Mouse (Mus musculus) yolk sac, embryonic 10.5 days (tissue): ENCODE results near the gene Hoxd10.
A peak's percentile ranks its signal among the peaks of the same experiment; 100 is the strongest.

Experiments used
- DNase-seq: peaks from one replicate; pipeline ENCODE4 v3.0.0-alpha.2; 2017; ENCODE audit warnings: low spot score

Hoxd10 gene

DNA sequence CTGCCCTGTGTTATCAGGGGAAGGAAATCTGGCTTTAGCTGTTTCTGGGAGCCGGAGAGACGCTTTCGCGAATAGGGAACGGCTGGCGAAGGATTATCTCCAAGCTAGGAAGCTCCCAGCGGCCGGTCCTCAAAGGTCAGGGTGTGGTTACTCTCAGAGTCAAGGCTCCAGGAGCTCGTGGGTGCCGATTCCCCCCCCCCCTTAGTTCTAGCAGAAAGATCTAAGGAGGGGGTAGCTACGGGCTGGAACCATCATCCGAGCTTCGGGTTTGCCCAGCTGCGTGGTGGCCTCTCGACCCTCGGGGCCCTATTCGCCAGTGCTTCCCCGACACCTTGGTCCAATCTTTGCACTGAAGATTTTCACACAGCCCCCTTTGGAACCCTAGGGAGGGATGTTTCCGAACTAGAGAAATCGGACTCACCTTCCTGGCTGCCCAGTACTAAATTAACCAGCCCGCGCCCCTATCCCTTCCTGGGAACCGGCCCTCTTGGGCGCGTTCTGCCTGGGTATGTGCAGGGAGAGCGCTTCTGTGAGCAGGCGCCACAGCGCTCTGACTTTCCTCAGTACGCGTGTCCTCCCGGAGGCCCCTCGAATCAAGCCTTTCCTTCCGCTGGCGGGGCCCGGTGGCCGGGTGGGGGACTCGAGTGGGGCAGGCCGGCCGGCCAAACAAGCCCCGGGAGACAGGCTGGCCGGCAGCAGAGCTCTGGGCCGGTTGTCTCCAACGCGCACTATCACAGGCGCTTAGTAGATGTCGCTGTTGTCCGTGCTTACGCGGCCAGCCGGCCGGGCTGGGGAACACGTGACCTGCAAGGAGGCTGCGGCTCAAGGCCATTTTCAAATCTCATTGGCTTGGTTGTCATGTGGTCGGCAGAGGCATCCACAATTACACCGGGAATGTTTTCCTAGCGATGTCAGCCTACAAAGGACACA lies at the start of gene Hoxd10:
Hoxd10 (plus strand) TSS at position 903 of the 930 bp plus-strand sequence.
- peak; percentile 75 for DNase-seq

DNA sequence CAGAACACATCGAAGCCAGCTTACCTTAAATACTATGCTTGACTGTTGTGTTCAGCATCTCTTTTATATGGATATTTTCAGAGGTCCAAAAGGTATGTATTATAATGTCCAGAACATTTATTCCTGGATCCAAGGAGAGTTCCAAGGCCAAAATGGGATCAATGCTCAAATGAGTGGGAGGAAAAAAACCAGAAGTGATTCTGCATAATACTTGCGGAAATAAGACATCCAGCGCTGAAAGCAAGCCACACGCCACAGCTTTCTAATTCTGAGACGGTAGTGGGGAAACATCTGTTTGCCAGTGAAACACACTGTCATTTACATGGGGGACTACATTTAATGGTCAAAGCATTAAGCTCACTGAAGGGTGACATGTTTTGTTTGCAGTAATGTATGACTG lies 49.3 kb upstream of the Hoxd10 start:
- no peak for DNase-seq

DNA sequence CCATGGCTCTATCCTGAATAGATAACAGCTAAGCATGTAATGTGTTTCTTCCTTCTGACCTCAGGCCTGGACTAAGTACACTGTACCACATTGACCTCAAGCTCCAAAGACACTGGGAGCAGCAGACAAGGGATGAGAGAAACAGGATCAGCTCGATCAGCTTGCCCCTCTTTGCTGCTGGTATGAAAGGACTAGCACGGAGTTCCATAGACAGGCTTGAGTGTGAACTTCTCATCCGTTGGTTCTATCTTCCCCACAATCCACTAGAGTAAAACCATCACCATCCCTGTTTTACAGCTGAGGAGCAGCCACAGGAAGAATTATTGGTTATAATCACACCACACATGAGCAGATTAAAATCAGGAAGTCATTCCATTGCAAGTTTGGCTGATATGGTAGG lies 46.1 kb upstream of the Hoxd10 start:
- DNase-seq: no peak

DNA sequence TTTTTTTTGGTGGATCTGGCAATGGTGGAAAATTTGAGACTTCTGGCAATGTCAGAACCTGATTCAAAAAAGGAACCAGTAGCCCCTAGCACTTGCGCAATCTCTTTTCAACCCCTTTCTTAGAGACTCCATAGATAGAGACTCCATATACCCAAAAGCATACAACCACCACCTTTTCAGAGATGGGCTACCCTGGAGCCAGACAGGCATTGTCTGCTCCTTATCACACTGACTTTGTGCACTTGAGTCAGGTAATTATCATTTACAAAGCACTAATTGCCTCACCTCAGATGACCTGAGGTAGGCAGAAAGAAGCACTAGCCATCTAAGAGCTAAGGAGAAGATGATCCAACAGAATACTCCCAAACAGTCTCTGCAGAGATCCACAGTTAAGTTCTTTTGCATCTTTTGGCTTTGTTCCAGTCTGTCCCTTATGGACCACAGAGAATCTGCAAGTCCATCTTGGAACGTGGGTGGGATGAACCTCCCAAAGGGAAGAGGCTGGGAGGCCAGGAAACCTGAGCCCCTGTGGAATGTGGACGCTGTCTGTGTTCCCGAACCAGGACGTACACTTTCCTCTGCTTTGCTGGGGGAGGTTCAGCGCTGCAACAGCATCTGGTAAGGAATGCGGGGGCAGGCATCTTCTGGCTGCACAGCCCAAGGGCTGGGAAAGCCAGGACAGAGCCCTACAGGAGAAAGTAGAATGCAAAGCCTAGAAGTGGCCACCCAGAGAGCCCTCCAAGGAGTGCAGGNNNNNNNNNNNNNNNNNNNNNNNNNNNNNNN lies 44.5 kb upstream of the Hoxd10 start:
- DNase-seq: no peak

DNA sequence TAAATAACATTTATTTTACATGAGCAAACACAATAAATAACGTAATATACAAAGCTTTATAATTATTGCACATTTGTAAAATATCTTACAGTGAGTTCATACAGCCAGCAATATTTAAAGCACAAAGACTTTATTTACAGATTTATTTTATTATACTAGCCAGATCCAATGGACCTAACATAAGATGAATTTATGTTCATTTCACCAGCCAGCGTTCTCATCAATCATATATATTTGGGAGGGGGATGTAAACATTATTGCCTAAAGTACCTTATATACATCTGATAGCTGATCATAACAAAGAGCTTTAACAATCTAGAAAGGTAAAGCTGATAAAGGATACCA lies 38.8 kb upstream of the Hoxd10 start:
- DNase-seq: no peak

DNA sequence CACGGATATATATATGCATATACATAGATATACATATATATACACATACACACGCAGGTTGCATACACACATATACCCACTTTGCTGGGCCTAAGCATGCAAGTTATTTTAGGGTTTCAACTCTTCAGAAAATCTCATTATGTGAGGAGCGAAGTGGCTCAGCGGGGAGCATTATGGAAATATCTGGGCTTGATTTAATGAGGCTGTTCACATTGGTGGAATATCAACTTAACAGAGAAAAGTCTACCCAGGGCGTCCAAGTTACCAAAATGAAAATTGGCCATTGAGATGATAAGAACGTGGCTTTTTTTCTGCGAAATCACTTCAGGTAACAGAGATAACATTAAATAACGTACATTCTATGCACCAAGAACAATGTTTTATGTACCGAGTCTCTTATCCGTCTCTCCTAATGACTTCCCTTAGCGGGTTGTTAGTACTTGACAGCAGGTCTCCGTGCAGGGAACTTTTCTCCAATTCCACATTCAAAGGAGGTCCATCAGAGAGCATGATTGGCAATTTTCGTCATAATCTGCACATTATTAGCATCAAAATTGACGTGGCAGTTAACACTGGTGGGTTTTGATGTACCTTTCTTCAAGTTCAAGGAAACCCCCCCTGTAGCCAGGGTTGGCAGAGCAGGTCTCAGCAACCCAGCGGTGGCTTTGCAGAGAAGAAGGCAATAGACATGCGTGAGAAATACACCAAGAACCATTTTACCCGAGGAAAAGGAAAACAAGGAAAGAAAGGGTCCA lies 37.8 kb upstream of the Hoxd10 start:
- DNase-seq: no peak

DNA sequence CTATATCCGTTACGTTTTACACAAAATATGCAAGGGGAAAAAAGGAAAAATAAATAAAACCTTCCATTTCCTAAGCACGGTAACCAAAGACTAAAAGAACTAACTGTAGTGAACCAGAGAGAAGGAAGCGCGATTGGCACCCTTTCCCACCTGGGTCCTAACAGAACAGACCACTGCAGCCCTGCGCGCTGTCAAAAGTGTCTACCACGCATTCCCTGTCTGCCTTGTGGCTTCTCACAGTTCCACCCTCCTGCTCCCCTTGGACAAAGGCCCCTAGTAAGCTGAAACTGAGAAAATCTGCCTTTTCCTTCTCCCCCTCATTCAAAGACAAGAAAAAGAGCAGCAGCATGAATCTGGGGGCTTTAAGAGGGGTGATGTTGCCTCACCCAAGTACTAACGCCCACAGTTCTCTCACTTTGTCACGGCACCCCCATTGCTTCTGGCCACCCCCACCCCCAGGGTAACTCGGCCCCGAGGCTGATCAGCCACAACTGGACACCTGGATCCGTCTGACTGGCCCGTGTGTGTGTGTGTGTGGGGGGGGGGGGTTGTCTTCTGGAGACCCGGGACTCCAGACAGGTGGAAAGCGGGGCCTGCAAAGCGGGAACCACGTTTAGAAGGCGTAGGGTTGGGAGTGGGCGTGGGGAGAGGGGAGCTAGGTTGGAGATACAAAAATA lies 36.8 kb upstream of the Hoxd10 start:
- no peak for DNase-seq

DNA sequence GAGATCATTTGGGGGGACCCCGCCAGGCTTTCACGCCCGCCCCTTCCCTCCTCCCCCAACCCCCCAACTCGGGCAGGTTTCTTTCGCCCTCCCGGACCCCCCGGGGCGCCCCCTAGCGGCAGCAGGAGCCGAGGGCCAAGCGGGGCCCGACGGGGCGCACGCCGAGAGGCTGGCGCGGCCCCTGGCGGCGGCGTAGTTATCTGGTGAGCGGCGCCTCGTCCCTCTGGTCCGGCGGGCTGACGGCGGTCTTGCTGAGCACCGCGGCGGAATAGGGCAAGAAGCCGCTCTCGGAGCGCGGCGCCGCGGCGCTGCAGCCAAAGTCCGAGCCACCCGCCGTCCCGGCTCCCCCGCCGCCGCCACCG lies 36.3 kb upstream of the Hoxd10 start:
- DNase-seq: peak; percentile 8

DNA sequence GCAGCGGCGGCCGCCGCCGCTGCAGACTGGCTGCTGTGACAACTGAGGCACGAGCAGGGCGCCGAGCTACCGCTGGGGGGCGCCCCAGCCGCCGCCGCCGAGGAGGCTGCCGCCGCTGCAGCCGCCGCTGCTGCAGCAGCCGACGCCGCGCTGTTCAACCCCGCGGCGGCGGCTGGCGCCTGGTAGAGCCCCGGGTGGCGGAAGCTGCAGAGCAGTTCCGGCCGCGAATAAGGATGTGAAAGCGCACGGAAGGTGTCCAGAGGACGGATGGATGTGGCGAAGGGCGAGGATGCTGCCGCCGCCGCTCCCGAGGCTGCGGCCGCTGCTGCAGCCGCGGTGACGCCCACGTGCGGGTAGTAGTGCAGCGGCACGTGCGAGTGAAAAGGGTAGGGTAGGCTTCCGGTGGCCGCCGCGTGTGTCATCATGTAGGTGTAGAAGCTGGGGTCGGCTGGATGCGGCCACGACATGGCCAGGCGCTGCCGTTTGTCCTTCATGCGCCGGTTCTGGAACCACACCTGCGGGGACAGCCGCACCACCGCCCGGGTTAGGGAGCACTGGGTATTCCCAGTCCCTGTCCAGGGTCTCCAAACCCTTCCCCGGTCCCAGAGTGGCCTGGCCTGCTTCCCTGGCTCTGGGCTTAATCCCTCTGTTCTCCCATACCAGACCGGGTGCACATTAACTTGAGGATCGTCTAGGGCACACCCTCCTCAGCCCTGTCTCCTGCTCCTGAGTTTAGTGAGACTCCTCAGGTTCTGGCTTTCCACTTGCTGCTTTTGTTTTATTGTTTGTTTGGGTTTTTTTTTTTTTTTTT lies 35.7 kb upstream of the Hoxd10 start:
- DNase-seq: peak; percentile 34

DNA sequence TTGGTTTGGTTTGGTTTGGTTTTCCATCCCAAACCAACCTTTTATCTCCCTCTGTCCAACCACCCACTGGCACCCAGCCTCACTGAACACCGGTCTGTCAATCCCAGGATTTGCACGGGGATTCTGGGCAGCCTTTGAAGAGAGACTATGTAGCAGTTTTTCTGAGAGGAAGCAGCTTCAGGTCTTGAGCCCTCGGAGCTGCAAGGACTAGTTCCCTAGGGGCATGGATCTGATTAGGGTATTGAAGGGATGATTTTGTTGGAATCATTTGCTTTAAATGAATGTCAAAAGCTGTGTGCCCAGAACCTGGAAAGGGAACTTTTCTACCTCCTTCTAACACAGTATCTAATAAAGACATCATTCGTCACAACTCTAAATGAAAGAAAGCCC lies 35.1 kb upstream of the Hoxd10 start:
- peak; percentile 6 for DNase-seq

DNA sequence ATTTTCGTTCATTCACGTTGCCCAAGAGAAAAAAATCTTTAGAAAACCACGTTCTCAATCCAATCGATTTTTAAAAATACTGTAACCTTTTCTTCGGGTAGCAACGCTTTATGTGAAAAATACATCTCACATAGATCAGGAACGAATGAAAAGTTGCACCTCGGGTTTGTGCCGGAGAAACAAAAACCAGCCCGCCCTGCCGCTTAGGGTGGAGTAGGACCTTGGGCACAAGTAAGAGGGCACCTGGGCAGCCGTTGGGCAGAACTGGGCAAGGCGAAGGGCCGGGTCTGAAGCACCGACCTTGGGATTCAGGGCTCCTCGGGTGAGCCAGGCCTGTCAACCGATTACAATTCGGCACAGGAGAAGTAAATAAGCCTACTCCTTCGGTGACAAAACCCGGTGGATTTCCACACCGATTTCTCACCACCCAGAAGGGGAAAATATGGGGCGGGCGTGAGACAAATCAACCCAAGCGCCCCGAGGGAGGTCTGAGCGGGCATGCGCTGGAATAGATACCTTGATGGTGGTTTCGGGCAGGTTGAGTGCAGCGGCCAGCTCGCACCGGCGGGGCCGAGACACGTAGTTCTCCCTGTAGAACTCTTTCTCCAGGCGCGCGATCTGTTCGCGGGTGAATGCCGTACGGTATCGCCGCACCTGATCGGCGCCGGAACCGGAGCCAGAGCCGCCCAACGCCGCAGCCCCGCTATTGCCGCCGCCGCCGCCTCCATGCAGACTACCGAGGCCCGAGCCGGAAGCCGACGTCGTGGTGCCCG lies 34.3 kb upstream of the Hoxd10 start:
- peak; percentile 29 for DNase-seq

DNA sequence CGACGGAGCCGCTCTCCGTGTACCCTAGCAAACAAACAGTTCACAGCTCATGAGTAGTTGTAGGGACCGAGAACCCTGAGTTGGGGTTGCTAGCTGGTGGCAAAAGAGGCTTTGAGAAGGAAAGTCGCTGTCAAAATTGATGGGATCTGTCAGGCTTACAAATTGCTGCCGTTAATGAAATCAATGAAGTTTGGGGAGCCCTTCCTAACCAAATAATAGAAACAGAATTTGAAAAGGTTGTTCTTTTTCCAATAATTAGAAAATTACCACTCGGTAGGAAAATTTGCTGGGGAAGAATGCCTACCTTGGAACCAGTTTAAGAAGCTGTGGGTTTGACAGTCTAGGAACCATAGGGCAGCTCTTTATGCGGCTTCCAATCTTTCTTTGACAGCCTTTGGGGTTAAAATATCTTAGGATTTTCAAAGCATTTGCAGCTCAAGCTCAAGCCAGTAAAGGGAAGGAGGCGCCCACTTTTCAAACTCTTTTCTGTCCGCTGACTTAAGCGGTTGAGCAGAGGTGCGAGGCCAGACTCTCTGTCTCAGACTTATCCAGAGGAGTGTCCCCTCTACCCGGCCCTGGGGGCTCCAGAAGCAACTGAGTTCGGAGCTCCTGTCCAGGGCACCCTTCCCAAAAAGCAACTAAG lies 33.6 kb upstream of the Hoxd10 start:
- no peak for DNase-seq

DNA sequence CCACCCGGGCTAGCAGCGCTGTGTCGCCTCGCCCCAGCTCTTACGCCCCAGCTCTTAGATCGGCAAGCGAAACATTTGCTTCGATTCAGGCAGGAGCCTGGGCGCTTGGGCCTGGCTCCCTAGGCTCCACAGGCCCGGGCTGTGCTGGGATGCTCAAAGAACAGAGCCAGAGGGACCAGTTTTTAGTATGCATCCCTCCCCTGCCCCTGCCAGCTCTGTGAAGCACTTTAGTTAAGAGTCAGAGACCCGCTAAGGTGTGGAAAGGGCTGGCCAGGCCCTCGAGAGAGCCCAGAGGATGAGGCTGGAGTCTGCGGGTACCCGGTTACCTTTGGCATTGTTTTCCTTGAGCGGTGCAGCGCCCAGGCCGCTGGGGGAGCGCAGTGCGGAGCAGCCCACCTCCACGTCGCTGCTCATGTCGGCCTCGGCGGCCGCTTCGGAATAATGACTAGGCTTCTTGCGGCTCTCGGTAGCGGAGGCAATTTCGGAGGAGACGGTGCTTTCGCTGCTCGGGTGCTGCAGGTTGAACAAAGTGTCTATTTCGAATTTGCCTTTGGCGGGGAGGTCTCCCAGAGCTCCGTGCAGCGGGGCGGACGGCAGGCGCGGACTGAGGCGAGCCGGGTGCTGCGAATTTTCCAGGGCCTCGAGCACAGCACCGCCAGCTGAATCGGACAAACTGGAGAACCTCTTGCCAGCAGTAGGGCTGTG lies 32.9 kb upstream of the Hoxd10 start:
- DNase-seq: peak; percentile 16

DNA sequence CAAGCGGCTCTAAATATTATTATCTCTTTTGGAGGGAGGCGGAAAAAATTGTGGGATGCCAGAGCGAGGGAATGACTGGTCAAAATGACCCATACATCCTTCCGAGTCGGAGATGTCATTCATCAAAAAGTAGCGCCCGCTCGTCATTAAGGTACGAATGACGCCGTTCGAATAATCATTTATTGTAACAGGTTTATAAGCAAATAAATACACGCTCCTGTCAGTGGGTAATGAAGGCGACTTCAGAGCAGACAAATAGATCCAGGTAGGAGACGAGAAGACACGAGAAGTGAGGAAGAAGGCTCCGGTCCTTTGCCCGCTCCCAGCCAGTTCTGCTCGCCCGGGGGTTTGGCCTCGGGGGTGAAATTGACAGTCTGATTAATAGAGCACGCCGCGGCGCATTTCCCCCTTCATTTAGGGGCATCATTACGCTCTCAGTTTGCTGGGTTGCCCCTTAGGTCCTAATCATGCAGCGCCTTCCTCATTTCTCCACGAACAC lies 32.2 kb upstream of the Hoxd10 start, which contains the start of gene Evx2:
Evx2 (minus strand) TSS at position 51 of the 499 bp plus-strand sequence.
- peak; percentile 3 for DNase-seq

DNA sequence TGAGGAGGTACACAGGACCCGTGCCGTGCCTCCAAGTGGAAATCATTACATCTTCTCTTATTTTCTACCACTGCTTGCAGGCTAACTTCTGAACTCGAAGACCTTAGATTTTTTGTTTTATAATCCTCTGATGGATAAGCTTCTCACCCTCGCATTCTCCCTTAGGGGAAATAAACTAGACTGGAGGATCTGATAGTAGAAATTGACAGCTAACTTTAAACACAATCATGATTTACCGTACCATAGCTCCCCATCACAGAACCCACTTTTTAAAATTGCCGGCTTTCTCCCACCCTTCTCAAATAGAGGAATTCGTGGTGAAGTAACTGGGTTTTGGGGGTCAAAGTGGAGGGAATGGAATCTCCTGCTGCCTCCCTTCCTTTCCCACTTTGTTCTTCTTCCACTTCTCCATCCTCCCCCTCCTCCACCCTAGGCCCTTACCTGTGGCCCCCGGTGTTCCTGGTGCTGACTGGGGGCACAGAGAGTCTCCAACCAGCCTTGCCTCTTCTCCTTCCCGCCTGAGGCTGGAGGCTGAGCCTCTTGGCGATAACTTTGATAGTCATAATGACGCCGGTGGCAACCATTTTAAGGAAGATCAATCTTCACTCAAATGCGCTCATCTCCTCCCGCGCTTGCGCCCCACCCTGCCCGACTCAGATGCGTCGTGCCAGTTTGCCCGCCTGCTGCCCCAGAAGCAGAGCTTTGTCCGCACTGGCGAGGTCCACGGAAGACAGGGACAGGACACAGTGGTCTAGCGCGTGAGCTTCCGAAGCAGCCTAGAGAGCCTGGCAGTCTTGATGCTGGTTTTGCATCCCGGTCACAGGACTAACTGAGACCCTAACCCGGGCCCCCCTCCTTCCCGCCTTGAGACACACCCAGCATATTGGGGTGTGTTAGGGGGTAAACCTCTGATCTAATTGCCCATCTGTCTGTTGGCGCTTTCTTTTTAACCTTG lies 31.0 kb upstream of the Hoxd10 start:
- peak; percentile 6 for DNase-seq

DNA sequence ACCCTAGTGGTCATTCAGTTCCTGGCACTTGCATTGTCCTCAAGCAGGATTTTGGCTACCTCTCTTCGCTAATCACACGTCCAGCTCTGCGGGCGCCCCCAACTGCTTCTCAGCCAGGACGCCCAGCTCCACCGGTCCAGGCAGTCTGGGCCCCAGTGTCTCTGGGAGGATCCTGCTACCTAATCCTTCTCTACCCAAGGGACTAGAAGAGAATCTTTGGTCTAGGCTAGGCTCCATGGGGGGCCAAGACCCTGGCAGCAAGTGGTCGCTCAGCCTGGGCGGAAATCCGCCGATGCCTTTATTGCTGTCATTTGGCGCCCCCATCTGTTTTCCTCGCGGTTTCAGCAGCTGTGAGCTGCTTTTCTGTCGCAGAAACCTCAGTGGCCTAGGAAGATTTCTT lies 30.0 kb upstream of the Hoxd10 start:
- DNase-seq: peak; percentile 41

DNA sequence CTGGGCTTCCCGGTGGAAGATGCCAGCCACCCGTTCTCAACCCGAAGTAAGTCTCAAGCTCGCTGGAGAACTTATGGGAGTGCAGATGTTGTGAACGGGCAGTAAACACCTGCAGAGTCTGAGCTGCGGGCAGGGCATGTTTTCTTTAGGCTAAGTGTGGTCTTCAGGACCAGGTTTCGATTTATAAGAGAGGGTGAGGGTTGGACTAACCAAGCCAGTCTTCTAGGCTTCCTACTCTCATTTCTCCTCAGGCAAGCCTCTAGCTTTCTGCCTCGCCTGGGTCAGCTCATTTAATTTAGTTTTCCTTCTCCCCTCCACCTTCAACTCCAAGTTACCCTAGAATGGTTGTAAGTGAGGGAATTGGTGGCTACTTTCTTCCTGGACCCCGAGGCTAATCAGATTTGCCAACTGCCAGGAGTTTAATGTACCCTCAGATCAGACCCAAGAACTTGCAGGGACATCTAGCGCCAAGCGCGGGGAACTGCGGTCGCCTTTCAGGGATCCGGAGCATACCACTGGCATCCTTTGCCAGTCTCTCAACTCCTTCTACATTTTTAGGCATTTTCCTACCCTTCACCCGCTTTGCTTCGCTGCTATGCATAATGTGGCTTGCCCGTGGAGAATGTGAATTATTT lies 28.3 kb upstream of the Hoxd10 start:
- DNase-seq: peak; percentile 14
